Mouse (Mus musculus) gonadal fat pad, adult 2 months (tissue): Measurements from ENCODE around the gene Cd72. TPM values are rescaled to one million over a fixed set of nuclear protein-coding genes. Genes with fewer than 3 reads are reported as not detected.

ENCODE experiments used
- DNase-seq: peaks from one replicate; pipeline ENCODE4 v3.0.0-alpha.2; 2012; ENCODE audit warnings: low read depth
- polyA plus RNA-seq: library from polyadenylated mRNA; depleted of rRNA; stranded (reverse); fragments of >200 nt; gene quantifications from 2 replicates; pipeline ENCODE4 v1.2.3, GENCODE M21; 2012

Gene Cd72
- polyA plus RNA-seq, 1 experiment, result 3.5 TPM

- DNase-seq, result no peak
These were observed 26.8 kb downstream of the Cd72 start for GRCm38 (mm10) chr4:43427501-43428179.

- DNase-seq, result no peak
These were observed 27.9 kb downstream of the Cd72 start for GRCm38 (mm10) chr4:43426487-43426886.

- no peak for DNase-seq
These were observed 28.6 kb downstream of the Cd72 start for GRCm38 (mm10) chr4:43425648-43426380.

GRCm38 (mm10) chr4:43425197-43425596, 29.2 kb downstream of the Cd72 start:
- no peak for DNase-seq

GRCm38 (mm10) chr4:43424072-43424471, 30.4 kb downstream of the Cd72 start:
- no peak for DNase-seq

- no peak for DNase-seq
These were observed 31.0 kb downstream of the Cd72 start for GRCm38 (mm10) chr4:43423267-43423934.

GRCm38 (mm10) chr4:43421632-43422240, 32.7 kb downstream of the Cd72 start:
- DNase-seq, result no peak

GRCm38 (mm10) chr4:43420305-43420704, 34.1 kb downstream of the Cd72 start:
- no peak for DNase-seq

GRCm38 (mm10) chr4:43419801-43420281, 34.6 kb downstream of the Cd72 start:
- peak; percentile 68 for DNase-seq

- no peak for DNase-seq
These were observed 35.3 kb downstream of the Cd72 start for GRCm38 (mm10) chr4:43418973-43419656.

- no peak for DNase-seq
These were observed 36.0 kb downstream of the Cd72 start for GRCm38 (mm10) chr4:43418450-43418849.

- DNase-seq, result no peak
These were observed 37.0 kb downstream of the Cd72 start for GRCm38 (mm10) chr4:43417269-43418062.

- DNase-seq, result no peak
These were observed 38.3 kb downstream of the Cd72 start for GRCm38 (mm10) chr4:43416071-43416490.

- DNase-seq, result no peak
These were observed 39.0 kb downstream of the Cd72 start for GRCm38 (mm10) chr4:43415221-43416070.

GRCm38 (mm10) chr4:43414761-43415160, 39.7 kb downstream of the Cd72 start:
- DNase-seq, result no peak

GRCm38 (mm10) chr4:43407071-43407920, 47.1 kb downstream of the Cd72 start:
- DNase-seq, result no peak

- no peak for DNase-seq
These were observed 48.1 kb downstream of the Cd72 start for GRCm38 (mm10) chr4:43406162-43406971.

GRCm38 (mm10) chr4:43404697-43405096, 49.7 kb downstream of the Cd72 start:
- no peak for DNase-seq
